Mouse (Mus musculus): ENCODE measurements around the gene Fam25c. TPM values are rescaled to one million over a fixed set of nuclear protein-coding genes. Genes with fewer than 3 reads are reported as not detected.

Fam25c gene
- polyA plus RNA-seq, 2 experiments: 0.28 TPM; not detected in 1

DNA sequence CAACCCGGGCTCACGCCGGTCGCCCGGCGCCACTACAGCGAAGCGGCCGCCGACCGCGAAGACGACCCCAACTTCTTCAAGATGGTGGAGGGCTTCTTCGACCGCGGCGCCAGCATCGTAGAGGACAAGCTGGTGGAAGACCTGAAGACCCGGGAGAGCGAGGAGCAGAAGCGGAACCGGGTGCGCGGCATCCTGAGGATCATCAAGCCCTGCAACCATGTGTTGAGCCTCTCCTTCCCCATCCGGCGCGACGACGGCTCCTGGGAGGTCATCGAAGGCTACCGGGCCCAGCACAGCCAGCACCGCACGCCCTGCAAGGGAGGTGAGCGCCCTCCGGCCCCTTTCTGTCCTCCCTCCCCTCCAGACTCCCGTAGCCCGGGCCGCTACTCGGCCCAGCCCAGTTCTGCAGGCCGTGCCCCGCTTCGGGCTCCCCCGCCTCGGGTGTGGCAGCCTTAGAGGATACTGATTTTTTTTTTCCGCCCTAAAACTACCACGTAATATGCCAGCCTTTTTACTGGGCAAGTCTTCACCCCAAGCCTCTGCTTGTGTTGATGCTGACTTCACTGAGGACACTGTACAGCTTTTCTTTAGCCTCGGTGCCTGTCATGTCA lies 44.1 kb downstream of the Fam25c start:
- Histone ChIP-seq H3K9me3 (ENCODE audit: control insufficient read depth, low read length) (no peaks in the 10 kb centered on the region), H3K4me3 (ENCODE audit: insufficient read depth in 1 of 2, low read depth in 2 of 2, low read length in 2 of 2) (peak overlapping the region; percentile 70 to 78), H3K27ac (peak overlapping the region; percentile 50), H3K9ac (replicated peaks) (peak overlapping the region; percentile 79), H3K36me3 (replicated peaks; ENCODE audit: control insufficient read depth, insufficient read depth, low read depth) (no peaks in the 10 kb centered on the region), H3K4me2 (ENCODE audit: low read depth) (peak overlapping the region; percentile 100), H3K27me3 (ENCODE audit: control insufficient read depth, insufficient read depth, low read length) (no peaks in the 10 kb centered on the region), H3K4me1 (replicated peaks; ENCODE audit: control insufficient read depth in 2 of 2, insufficient read depth in 2 of 2, low read length in 1 of 2) (peaks cover 0 to 1% of the 10 kb centered on the region in 2 experiments; a peak in 1 of 4 replicates)
- DNase-seq (ENCODE audit: low read depth in 3 of 3, low spot score in 3 of 3): peak in 1 of 3 experiments; percentile 17
- WGBS (ENCODE audit: insufficient replicate concordance): under 1% methylated on average over 47 of the region's 47 CpGs
- peak; percentile 2; the same call in 1 of the 2 replicates for ATAC-seq (ENCODE audit: insufficient read depth)
- TF ChIP-seq CTCF (IDR thresholded peaks at IDR 0.05; ENCODE audit: low read depth) (no peak), EP300 (IDR thresholded peaks at IDR 0.05; ENCODE audit: low read depth) (no peak)

DNA sequence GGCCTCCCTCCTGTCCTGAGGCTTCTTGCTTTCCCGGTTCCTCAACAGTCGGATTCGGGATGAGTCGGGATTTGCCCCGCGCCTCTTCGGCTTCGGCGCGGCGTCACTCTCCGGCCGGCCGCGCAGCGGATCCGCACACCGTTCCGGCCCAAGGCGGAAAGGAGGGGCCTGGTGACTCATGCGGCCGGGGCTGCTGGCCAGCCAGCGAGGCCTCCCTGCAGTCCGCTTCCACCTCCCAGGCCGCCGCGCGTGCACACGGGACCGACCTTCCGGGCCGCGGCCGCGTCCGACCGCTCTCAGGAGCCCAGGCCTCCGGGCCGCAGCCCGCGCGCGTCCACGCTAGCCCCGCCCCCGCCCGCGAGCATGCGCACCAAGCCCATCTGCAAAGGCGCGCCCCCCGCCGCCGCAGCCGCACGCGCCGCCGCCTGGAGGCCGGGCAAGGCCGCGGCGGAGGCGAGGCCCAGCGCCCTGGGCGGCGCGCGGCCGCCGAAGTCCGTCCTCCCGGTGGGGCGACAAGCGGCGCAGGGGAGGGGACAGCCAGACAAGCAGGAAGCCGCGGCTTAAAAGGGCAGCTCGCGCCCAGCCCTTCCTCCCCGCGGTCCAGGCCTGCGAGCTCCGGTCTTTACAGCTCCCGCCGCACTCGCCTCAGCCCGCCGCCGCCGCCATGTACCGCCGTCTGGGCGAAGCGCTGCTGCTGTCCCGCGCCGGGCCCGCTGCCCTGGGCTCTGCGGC lies 44.8 kb downstream of the Fam25c start, which contains the start of the genes Shld2 and Glud1:
Gene Shld2, minus strand, starts transcription at position 260 of the 732 bp plus-strand sequence.
Gene Glud1, plus strand, starts transcription at position 494 of the 732 bp plus-strand sequence.
- no peaks in the 10 kb centered on the region for H3K27me3 ChIP-seq (ENCODE audit: control insufficient read depth, insufficient read depth, low read length)
- peak within 1 kb of the TSS; percentile 100 for H3K4me2 ChIP-seq (ENCODE audit: low read depth)
- H3K36me3 ChIP-seq (replicated peaks; ENCODE audit: control insufficient read depth, insufficient read depth, low read depth): no peaks in the 10 kb centered on the region
- DNase-seq (ENCODE audit: low read depth in 3 of 3, low spot score in 3 of 3) (peak; percentile 82 to 84 (median 83)), ATAC-seq (ENCODE audit: insufficient read depth) (peak; percentile 92)
- peak within 1 kb of the TSS; percentile 79 for H3K9ac ChIP-seq (replicated peaks)
- under 1% methylated on average over 78 of the region's 100 CpGs for WGBS (ENCODE audit: insufficient replicate concordance)
- H3K4me1 ChIP-seq (replicated peaks; ENCODE audit: control insufficient read depth in 2 of 2, insufficient read depth in 2 of 2, low read length in 1 of 2): peaks cover 0 to 1% of the 10 kb centered on the region in 2 experiments; a peak in 1 of 4 replicates
- H3K9me3 ChIP-seq (ENCODE audit: control insufficient read depth, low read length): no peaks in the 10 kb centered on the region
- H3K4me3 ChIP-seq (ENCODE audit: insufficient read depth in 1 of 2, low read depth in 2 of 2, low read length in 2 of 2): peak within 1 kb of the TSS; percentile 70 to 78
- TF ChIP-seq EP300 (IDR thresholded peaks at IDR 0.05; ENCODE audit: low read depth) (no peak), CTCF (IDR thresholded peaks at IDR 0.05; ENCODE audit: low read depth) (no peak)
- peak within 1 kb of the TSS; percentile 50 for H3K27ac ChIP-seq

DNA sequence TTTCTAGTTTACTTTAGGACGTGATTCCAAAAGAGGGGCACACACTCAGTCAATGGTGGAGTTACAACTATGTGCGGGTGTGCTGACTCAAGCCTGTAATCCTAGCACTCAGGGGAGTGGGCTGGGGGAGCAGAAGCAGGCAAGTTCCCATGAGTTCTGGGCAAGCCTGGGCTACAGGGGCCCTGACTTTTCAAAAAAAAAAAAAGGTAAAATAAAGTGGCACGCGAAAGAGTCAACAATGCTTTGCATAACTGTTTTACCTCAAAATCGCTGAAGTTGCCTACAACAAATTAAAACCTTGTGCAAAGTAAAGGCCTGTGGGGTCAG lies 45.4 kb downstream of the Fam25c start:
- peak overlapping the region; percentile 60 to 78 for H3K4me3 ChIP-seq (ENCODE audit: insufficient read depth in 1 of 2, low read depth in 2 of 2, low read length in 2 of 2)
- no peaks in the 10 kb centered on the region for H3K9me3 ChIP-seq (ENCODE audit: control insufficient read depth, low read length)
- peak overlapping the region; percentile 72 for H3K9ac ChIP-seq (replicated peaks)
- H3K27ac ChIP-seq: peak overlapping the region; percentile 46
- WGBS (ENCODE audit: insufficient replicate concordance): 7% methylated on average over 5 of the region's 5 CpGs
- no peaks in the 10 kb centered on the region for H3K36me3 ChIP-seq (replicated peaks; ENCODE audit: control insufficient read depth, insufficient read depth, low read depth)
- no peak for TF ChIP-seq EP300 (IDR thresholded peaks at IDR 0.05; ENCODE audit: low read depth)
- TF ChIP-seq CTCF (IDR thresholded peaks at IDR 0.05; ENCODE audit: low read depth): no peak
- ATAC-seq (ENCODE audit: insufficient read depth): no peak
- peak overlapping the region; percentile 100 for H3K4me2 ChIP-seq (ENCODE audit: low read depth)
- no peak for DNase-seq (ENCODE audit: low read depth in 3 of 3, low spot score in 3 of 3)
- H3K4me1 ChIP-seq (replicated peaks; ENCODE audit: control insufficient read depth in 2 of 2, insufficient read depth in 2 of 2, low read length in 1 of 2): peaks cover 0 to 1% of the 10 kb centered on the region in 2 experiments; a peak in 1 of 4 replicates
- no peaks in the 10 kb centered on the region for H3K27me3 ChIP-seq (ENCODE audit: control insufficient read depth, insufficient read depth, low read length)

DNA sequence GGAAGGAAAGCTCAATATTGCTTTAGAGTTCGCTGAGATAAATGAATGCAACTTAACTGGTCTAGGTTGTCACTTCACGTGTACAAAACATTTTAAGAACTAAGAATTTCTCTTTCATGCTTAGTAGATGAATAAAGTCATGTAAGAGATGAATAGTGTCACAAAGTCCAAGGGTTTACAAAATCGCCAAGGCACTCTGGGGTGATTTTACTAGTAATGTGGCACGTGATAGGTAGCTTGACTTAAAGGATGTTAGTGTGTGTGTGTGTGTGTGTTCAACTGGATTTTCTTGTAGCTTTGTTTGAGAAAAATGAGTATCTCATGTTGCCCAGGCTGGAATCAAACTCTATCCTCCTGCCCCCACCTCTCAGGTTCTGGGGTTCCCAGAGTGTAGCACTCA lies 46.0 kb downstream of the Fam25c start:
- ATAC-seq (ENCODE audit: insufficient read depth) (no peak), DNase-seq (ENCODE audit: low read depth in 3 of 3, low spot score in 3 of 3) (no peak)
- no peaks in the 10 kb centered on the region for H3K36me3 ChIP-seq (replicated peaks; ENCODE audit: control insufficient read depth, insufficient read depth, low read depth)
- no peaks in the 10 kb centered on the region for H3K27me3 ChIP-seq (ENCODE audit: control insufficient read depth, insufficient read depth, low read length)
- H3K4me2 ChIP-seq (ENCODE audit: low read depth): peak overlapping the region; percentile 100; the same call in 1 of the 2 replicates
- H3K9ac ChIP-seq (replicated peaks): no peak overlapping the region
- no peak for TF ChIP-seq EP300 (IDR thresholded peaks at IDR 0.05; ENCODE audit: low read depth)
- TF ChIP-seq CTCF (IDR thresholded peaks at IDR 0.05; ENCODE audit: low read depth): no peak
- no peak overlapping the region; a peak in 1 of 4 replicates for H3K4me3 ChIP-seq (ENCODE audit: insufficient read depth in 1 of 2, low read depth in 2 of 2, low read length in 2 of 2)
- H3K9me3 ChIP-seq (ENCODE audit: control insufficient read depth, low read length): no peaks in the 10 kb centered on the region
- WGBS (ENCODE audit: insufficient replicate concordance): 64% methylated on average over 4 of the region's 4 CpGs
- H3K4me1 ChIP-seq (replicated peaks; ENCODE audit: control insufficient read depth in 2 of 2, insufficient read depth in 2 of 2, low read length in 1 of 2): peaks cover 0 to 6% of the 10 kb centered on the region in 2 experiments; a peak in 1 of 4 replicates
- H3K27ac ChIP-seq: no peak overlapping the region

DNA sequence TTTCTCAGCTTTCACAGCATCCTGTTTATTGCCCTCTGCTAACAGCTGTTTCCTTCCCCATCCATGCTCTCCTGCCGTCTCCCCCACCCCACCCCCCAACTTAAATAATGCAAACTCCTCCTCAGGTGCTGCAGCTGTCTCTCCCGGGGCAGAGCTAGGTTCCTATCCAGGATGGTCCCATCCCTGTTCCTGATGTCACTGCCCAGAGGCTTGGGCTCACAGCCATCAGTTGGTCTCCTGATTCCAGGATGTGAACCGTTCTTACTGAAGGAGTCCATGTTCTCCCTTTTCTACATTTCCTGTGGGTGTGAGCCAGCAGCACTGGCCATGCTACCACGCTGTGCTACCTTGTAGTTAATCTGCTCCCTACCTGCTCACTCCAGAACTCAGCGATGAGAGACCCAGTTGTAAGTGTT lies 52.0 kb downstream of the Fam25c start:
- Histone ChIP-seq H3K4me1 (replicated peaks; ENCODE audit: control insufficient read depth in 2 of 2, insufficient read depth in 2 of 2, low read length in 1 of 2) (peaks cover 0 to 11% of the 10 kb centered on the region in 2 experiments; a peak in 1 of 4 replicates), H3K4me3 (ENCODE audit: insufficient read depth in 1 of 2, low read depth in 2 of 2, low read length in 2 of 2) (no peak overlapping the region), H3K4me2 (ENCODE audit: low read depth) (no peak overlapping the region), H3K36me3 (replicated peaks; ENCODE audit: control insufficient read depth, insufficient read depth, low read depth) (no peaks in the 10 kb centered on the region), H3K9ac (replicated peaks) (no peak overlapping the region), H3K27me3 (ENCODE audit: control insufficient read depth, insufficient read depth, low read length) (no peaks in the 10 kb centered on the region), H3K27ac (no peak overlapping the region), H3K9me3 (ENCODE audit: control insufficient read depth, low read length) (no peaks in the 10 kb centered on the region)
- 37% methylated on average over 5 of the region's 5 CpGs for WGBS (ENCODE audit: insufficient replicate concordance)
- TF ChIP-seq EP300 (IDR thresholded peaks at IDR 0.05; ENCODE audit: low read depth) (no peak), CTCF (IDR thresholded peaks at IDR 0.05; ENCODE audit: low read depth) (no peak)
- ATAC-seq (ENCODE audit: insufficient read depth): no peak
- no peak for DNase-seq (ENCODE audit: low read depth in 3 of 3, low spot score in 3 of 3)

Measured in liver, embryonic 14.5 days (tissue).